Mouse (Mus musculus): Measurements from ENCODE around the gene Drd3.

DNA sequence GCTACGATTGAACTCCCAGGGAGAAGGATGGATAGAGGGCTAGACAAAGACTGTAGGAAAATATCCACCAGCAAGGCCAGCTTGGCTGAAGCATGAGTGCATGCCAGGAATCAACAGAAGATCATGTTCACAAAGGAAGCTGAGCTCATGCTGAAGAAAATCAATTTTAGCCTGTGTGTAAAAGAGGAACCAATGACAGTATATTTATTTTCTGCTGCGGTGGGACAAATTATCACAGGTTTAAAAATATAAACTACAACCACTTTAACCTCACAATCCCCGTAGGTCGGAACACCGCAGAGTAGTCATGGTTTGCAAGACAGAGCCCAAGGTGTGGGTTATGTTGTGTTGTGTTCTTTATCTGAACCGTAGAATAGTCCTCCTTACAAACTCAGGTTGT lies 50.5 kb downstream of the Drd3 start:
- TF ChIP-seq POLR2A (IDR thresholded peaks at IDR 0.05; ENCODE audit: extremely low read depth, insufficient read depth, low read length) (no peak), CTCF (IDR thresholded peaks at IDR 0.05; ENCODE audit: low read depth, low read length) (no peak)

All from liver, adult 2 months (tissue).